Mouse (Mus musculus): Measurements from ENCODE around the gene A230050P20Rik. TPM values are rescaled to one million over a fixed set of nuclear protein-coding genes. Genes with fewer than 3 reads are reported as not detected.
A peak's percentile ranks its signal among the peaks of the same experiment; 100 is the strongest.
"Not testable (repeated sequence)": the region's sequence is repeated elsewhere in the genome, so short reads cannot be mapped to it uniquely, and the experiment has no call there.

A230050P20Rik gene
- polyA plus RNA-seq (2015; fragmentation: Nextera tagmentation; extraction: Ambion mirVana), result 18.8 and 20.1 TPM in 2 replicates

DNA sequence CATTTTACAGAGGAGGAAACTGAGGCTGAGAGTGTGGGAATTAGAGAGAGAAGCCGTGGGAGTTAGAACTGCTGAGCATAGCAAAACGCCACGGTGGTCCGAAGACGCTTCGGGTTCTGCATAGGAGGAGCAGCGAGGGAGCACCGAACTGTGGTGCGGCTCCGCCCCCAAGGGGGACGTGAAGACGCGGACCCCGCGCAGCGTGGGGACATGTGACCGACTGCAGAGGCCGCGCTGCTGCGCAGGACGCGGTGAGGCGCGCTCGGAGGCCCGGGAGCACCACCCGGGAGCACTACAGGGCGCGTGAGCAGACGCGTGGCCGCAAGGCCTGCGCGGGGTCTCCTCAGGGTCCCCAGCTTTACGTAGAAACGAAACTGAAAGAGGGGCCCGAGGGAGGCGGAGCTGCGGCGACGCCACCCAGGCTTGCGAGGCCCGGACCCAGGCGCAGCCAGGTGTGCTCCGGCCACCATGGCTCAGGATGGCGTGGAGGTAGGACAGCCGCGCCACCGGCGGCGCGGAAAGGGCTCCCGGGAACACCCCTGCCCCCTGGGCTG, at the start of gene A230050P20Rik:
Gene A230050P20Rik (plus strand): TSS at position 195 of the 554 bp plus-strand sequence.
- H3K36me3 ChIP-seq (ENCODE audit: insufficient read depth, low read length), result peaks cover 8% of the 10 kb centered on the region; the same call in 1 of the 2 replicates
- H3K27ac ChIP-seq (ENCODE audit: low read length), result no peak within 1 kb of the TSS
- H3K4me3 ChIP-seq (ENCODE audit: low read length), result peak within 1 kb of the TSS; percentile 69
- 0 out of 2 replicates have a peak, but pooled peaks cover 8% of the 10 kb centered on the region for H3K4me1 ChIP-seq (ENCODE audit: insufficient read depth, low read length)
- H3K4me2 ChIP-seq (replicated peaks; ENCODE audit: low read depth, low read length), result peak within 1 kb of the TSS; percentile 82
- peaks cover 21% of the 10 kb centered on the region for H3K27me3 ChIP-seq (ENCODE audit: insufficient read depth, low read length)
- WGBS, result 8% methylated on average over 52 of the region's 53 CpGs
- no peaks in the 10 kb centered on the region for H3K9me3 ChIP-seq (ENCODE audit: low read length)
- peak; percentile 69 for ATAC-seq (ENCODE audit: low FRiP score, low TSS enrichment)
- peak within 1 kb of the TSS; percentile 73 for H3K9ac ChIP-seq (replicated peaks; ENCODE audit: low read length)

DNA sequence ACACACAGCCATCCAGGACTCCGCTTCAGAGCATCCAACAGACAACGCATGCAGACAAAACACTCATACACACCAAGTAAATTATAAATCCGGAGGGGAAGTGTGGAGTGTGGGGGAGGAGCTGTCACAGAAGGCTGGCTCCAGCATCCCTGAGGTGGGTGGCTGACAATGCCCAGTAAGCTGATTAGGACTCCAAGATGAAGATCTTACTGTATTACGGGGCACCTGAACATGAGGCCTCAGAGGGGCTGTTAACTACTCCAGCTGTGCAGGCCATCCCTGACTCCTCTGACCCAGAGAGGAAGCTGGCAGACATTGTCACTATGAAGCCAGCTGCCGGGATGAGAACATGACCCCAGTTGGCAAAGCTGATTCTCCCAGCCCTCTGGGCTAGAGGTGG, 48.4 kb upstream of the A230050P20Rik start:
- no peaks in the 10 kb centered on the region for H3K9me3 ChIP-seq (ENCODE audit: low read length)
- 49% methylated on average over 5 of the region's 5 CpGs for WGBS
- ATAC-seq (ENCODE audit: low FRiP score, low TSS enrichment), result no peak

DNA sequence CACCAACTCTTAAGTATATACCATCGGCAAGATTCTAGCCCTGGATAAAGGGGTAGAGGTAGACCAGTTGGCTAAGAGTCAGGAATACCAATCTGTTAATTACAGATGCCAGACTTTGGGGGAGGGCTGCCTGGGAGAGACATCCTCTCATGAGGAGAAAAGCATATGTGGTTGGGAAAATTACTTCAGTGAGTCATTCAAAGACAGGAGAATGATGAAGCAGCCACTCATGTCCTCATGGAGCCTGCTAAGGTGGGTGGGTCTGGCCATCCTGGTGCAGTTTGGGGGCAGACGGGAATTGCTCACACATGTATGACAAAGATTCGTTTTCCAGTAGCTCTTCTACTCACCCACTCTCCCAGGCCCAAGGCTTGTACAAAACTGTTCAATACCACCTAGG, 45.6 kb upstream of the A230050P20Rik start:
- WGBS, result 80% methylated on average over 3 of the region's 3 CpGs
- no peaks in the 10 kb centered on the region for H3K4me1 ChIP-seq (ENCODE audit: insufficient read depth, low read length)
- H3K4me2 ChIP-seq (replicated peaks; ENCODE audit: low read depth, low read length), result no peak overlapping the region
- H3K27me3 ChIP-seq (ENCODE audit: insufficient read depth, low read length), result no peaks in the 10 kb centered on the region
- H3K27ac ChIP-seq (ENCODE audit: low read length), result no peak overlapping the region
- no peak overlapping the region for H3K9ac ChIP-seq (replicated peaks; ENCODE audit: low read length)
- no peak for ATAC-seq (ENCODE audit: low FRiP score, low TSS enrichment)
- no peaks in the 10 kb centered on the region for H3K36me3 ChIP-seq (ENCODE audit: insufficient read depth, low read length)
- H3K4me3 ChIP-seq (ENCODE audit: low read length), result no peak overlapping the region
- H3K9me3 ChIP-seq (ENCODE audit: low read length), result no peaks in the 10 kb centered on the region

More for the DNA sequence above, 48.4 kb upstream of the A230050P20Rik start:
- H3K4me3 ChIP-seq (ENCODE audit: low read length), result no peak overlapping the region
- no peak overlapping the region for H3K27ac ChIP-seq (ENCODE audit: low read length)
- no peak overlapping the region for H3K4me2 ChIP-seq (replicated peaks; ENCODE audit: low read depth, low read length)
- no peaks in the 10 kb centered on the region for H3K36me3 ChIP-seq (ENCODE audit: insufficient read depth, low read length)
- no peak overlapping the region for H3K9ac ChIP-seq (replicated peaks; ENCODE audit: low read length)
- H3K27me3 ChIP-seq (ENCODE audit: insufficient read depth, low read length), result 0 out of 2 replicates have a peak, but pooled peaks cover 2% of the 10 kb centered on the region
- H3K4me1 ChIP-seq (ENCODE audit: insufficient read depth, low read length), result no peaks in the 10 kb centered on the region

DNA sequence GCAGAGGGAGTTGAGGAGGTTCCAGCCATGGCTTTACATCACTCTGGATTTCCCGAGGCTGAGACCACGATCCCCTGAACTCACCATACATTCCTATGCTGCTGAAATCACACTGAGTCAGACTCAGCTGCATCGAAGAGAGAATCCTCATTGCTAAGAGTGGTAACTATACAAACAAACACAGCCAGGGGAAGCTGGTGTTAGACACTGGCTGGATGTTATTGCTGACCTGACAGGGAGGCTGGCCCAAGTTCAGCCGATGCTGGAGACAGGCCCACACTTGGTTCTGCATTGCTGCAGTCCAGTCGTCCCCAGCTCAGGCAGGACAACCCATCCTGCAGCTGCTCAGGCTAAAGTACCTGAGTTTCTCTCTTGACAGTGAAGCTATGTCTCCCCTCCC, 42.7 kb upstream of the A230050P20Rik start:
- WGBS, result 52% methylated on average over 5 of the region's 5 CpGs

DNA sequence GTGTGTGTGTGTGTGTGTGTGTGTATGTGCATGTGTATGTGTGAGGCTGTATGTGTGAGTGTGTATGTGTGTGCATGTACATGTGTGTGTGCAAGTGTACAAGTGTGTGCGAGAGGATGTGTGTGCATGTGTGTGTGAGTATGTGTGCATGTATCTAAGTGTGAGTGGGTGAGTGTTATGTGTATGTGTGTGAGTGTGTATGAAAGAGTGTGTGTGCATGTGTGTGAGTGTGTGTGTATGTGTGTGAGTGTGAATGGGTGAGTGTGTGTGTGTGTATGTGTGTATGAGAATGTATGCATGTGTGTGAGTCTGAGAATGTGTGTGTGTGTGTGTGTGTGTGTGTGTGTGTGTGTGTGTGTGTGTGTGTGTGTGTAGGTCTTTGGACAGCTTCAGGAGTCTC, 40.3 kb upstream of the A230050P20Rik start:
- no peak overlapping the region for H3K4me2 ChIP-seq (replicated peaks; ENCODE audit: low read depth, low read length)
- no peak overlapping the region for H3K9ac ChIP-seq (replicated peaks; ENCODE audit: low read length)
- no peaks in the 10 kb centered on the region for H3K9me3 ChIP-seq (ENCODE audit: low read length)
- no peak overlapping the region for H3K4me3 ChIP-seq (ENCODE audit: low read length)
- no peaks in the 10 kb centered on the region for H3K27me3 ChIP-seq (ENCODE audit: insufficient read depth, low read length)
- no peak for ATAC-seq (ENCODE audit: low FRiP score, low TSS enrichment)
- WGBS, result 97% methylated on average over 1 of the region's 1 CpGs
- H3K27ac ChIP-seq (ENCODE audit: low read length), result no peak overlapping the region
- H3K4me1 ChIP-seq (ENCODE audit: insufficient read depth, low read length), result 0 out of 2 replicates have a peak, but pooled peaks cover 2% of the 10 kb centered on the region
- no peaks in the 10 kb centered on the region for H3K36me3 ChIP-seq (ENCODE audit: insufficient read depth, low read length)

More for the DNA sequence above, 42.7 kb upstream of the A230050P20Rik start:
- H3K9me3 ChIP-seq (ENCODE audit: low read length), result no peaks in the 10 kb centered on the region
- H3K36me3 ChIP-seq (ENCODE audit: insufficient read depth, low read length), result no peaks in the 10 kb centered on the region
- H3K4me1 ChIP-seq (ENCODE audit: insufficient read depth, low read length), result 0 out of 2 replicates have a peak, but pooled peaks cover 2% of the 10 kb centered on the region
- no peak overlapping the region for H3K9ac ChIP-seq (replicated peaks; ENCODE audit: low read length)
- H3K4me3 ChIP-seq (ENCODE audit: low read length), result no peak overlapping the region
- no peak overlapping the region for H3K4me2 ChIP-seq (replicated peaks; ENCODE audit: low read depth, low read length)
- no peak for ATAC-seq (ENCODE audit: low FRiP score, low TSS enrichment)
- no peaks in the 10 kb centered on the region for H3K27me3 ChIP-seq (ENCODE audit: insufficient read depth, low read length)
- no peak overlapping the region for H3K27ac ChIP-seq (ENCODE audit: low read length)

DNA sequence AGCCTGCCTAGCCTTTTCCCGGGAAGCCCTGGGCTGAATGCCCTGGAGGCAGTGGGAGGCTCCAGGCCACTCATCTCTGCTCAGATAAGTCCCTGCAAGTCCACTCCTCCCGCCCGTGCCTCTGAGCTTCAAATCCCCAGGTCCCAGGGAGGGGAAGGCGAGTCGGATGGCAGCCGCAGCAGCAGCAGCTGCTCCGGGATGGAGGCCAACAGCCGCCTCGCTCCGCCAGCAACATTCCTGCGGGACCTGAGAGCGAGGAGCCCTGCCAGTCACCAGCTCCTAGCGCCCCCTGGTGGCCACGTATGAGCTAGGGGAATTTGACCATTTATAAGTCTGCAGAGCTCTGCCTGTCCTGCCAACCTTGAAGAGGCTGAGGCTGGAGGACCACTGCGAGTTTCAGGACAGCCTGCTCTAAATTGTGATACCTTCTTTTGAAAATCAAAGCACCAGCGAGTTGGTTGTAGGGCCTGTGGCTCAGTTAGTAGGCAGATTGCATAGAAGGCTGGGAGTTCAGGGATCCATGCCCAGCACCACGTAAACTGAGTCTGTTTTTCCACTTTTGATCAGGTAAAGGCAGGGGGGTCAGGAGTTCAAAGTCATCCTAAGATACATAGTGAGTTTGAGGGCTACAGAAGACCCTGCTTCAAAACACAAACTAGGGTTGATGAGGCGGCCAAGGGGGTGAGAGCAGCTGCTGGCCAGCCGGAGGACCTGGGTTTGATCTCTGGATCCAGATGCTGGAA, 37.4 kb upstream of the A230050P20Rik start:
- Histone ChIP-seq H3K4me1 (ENCODE audit: insufficient read depth, low read length) (0 out of 2 replicates have a peak, but pooled peaks cover 2% of the 10 kb centered on the region), H3K4me2 (replicated peaks; ENCODE audit: low read depth, low read length) (no peak overlapping the region), H3K4me3 (ENCODE audit: low read length) (no peak overlapping the region), H3K9ac (replicated peaks; ENCODE audit: low read length) (no peak overlapping the region), H3K27ac (ENCODE audit: low read length) (no peak overlapping the region), H3K27me3 (ENCODE audit: insufficient read depth, low read length) (no peaks in the 10 kb centered on the region), H3K36me3 (ENCODE audit: insufficient read depth, low read length) (no peaks in the 10 kb centered on the region), H3K9me3 (ENCODE audit: low read length) (no peaks in the 10 kb centered on the region)
- peak; percentile 95 for ATAC-seq (ENCODE audit: low FRiP score, low TSS enrichment)
- 17% methylated on average over 19 of the region's 19 CpGs for WGBS

DNA sequence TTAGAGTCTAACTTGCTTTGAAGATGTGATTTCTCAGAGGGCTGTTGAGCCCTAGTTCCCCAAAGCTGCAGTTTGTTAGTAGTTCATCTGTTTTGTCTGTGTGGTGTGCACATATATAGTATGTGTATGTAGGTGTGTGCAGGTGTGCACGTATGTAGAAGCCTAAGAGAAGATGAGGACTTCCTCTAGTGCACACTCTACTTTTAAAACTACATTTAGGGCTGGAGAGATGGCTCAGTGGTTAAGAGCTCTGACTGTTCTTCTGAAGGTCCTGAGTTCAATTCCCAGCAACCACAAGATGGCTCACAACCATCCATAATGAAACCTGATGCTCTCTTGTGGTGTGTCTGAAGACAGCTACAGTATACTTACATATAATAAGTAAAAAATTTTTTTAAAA, 33.6 kb upstream of the A230050P20Rik start:
- H3K9ac ChIP-seq (replicated peaks; ENCODE audit: low read length), result no peak overlapping the region
- no peak overlapping the region for H3K4me3 ChIP-seq (ENCODE audit: low read length)
- H3K27me3 ChIP-seq (ENCODE audit: insufficient read depth, low read length), result no peaks in the 10 kb centered on the region
- H3K27ac ChIP-seq (ENCODE audit: low read length), result no peak overlapping the region
- 0 out of 2 replicates have a peak, but pooled peaks cover 2% of the 10 kb centered on the region for H3K4me1 ChIP-seq (ENCODE audit: insufficient read depth, low read length)
- no peaks in the 10 kb centered on the region for H3K9me3 ChIP-seq (ENCODE audit: low read length)
- H3K4me2 ChIP-seq (replicated peaks; ENCODE audit: low read depth, low read length), result no peak overlapping the region
- 76% methylated on average over 1 of the region's 1 CpGs for WGBS
- no peaks in the 10 kb centered on the region for H3K36me3 ChIP-seq (ENCODE audit: insufficient read depth, low read length)
- no peak for ATAC-seq (ENCODE audit: low FRiP score, low TSS enrichment)

DNA sequence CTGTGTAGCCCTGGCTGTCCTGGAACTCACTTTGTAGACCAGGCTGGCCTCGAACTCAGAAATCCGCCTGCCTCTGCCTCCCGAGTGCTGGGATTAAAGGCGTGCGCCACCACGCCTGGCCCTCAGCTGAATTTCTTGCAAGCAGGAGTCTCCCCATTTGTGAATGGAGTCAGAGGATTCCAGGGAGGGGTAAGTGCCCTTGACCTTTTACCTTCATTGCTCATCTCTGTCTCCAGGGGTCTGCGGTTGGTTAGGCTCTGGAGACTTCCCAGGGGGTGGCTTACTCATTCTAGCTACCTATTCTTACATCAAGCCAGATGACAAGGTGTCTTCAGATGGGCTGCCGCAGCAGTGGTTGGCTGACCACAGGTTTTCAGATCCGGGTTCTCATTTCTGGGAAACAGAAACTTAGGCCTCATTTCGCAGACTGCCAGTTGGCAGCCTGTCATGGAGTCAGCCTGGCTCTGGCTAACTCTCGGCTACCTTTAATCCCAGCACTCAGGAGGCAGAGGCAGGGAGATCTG, 32.9 kb upstream of the A230050P20Rik start:
- H3K36me3 ChIP-seq (ENCODE audit: insufficient read depth, low read length); H3K4me1 ChIP-seq (ENCODE audit: insufficient read depth, low read length); ATAC-seq (ENCODE audit: low FRiP score, low TSS enrichment); H3K9ac ChIP-seq (replicated peaks; ENCODE audit: low read length); H3K27me3 ChIP-seq (ENCODE audit: insufficient read depth, low read length); H3K4me3 ChIP-seq (ENCODE audit: low read length); H3K4me2 ChIP-seq (replicated peaks; ENCODE audit: low read depth, low read length); H3K27ac ChIP-seq (ENCODE audit: low read length); H3K9me3 ChIP-seq (ENCODE audit: low read length): not testable (repeated sequence)
- WGBS, result 85% methylated on average over 9 of the region's 11 CpGs

DNA sequence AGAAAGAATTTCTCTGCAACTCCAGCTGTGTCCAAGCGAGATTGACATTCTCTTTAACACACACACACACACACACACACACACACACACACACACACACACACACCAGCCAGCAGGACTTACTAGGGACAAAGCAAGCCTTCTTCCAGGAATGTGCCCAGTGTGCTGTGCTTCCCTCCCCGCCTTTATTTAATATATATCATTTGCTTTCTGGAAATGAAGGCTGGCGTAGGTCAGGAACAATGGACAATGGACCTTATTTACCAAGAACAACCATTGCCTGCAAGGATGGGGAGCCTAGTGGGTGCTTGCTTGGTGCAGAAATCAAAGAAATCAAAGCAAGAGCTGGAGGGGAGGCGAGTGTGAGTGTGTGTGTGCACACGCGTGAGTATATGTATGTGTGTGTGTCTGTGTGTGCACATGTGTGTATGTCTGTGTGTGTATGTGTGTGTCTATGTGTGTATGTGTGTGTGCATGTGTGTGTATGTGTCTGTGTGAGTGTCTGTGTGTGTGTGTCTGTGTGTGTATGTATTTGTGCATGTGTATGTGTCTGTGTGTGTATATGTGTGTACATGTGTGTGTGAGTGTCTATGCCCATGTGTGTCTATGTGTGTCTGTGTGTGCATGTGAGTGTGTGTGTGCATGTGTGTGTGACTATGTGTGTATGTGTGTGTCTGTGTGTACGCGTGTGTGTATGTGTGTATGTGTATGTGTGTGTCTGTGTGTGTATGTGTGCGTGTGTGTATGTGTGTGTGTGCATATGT, 31.1 kb upstream of the A230050P20Rik start:
- Histone ChIP-seq H3K9ac (replicated peaks; ENCODE audit: low read length) (no peak overlapping the region), H3K4me1 (ENCODE audit: insufficient read depth, low read length) (no peaks in the 10 kb centered on the region), H3K27ac (ENCODE audit: low read length) (no peak overlapping the region), H3K9me3 (ENCODE audit: low read length) (no peaks in the 10 kb centered on the region), H3K4me2 (replicated peaks; ENCODE audit: low read depth, low read length) (no peak overlapping the region), H3K27me3 (ENCODE audit: insufficient read depth, low read length) (no peaks in the 10 kb centered on the region), H3K36me3 (ENCODE audit: insufficient read depth, low read length) (no peaks in the 10 kb centered on the region), H3K4me3 (ENCODE audit: low read length) (no peak overlapping the region)
- no peak for ATAC-seq (ENCODE audit: low FRiP score, low TSS enrichment)
- WGBS, result 82% methylated on average over 9 of the region's 9 CpGs
